Mouse (Mus musculus): ENCODE results near the gene Utrn. TPM values are rescaled to one million over a fixed set of nuclear protein-coding genes. Genes with fewer than 3 reads are reported as not detected.

The Utrn gene
- total RNA-seq, 4 experiments from 2014 or later, result 98.3 to 124 (median 123) TPM

DNA sequence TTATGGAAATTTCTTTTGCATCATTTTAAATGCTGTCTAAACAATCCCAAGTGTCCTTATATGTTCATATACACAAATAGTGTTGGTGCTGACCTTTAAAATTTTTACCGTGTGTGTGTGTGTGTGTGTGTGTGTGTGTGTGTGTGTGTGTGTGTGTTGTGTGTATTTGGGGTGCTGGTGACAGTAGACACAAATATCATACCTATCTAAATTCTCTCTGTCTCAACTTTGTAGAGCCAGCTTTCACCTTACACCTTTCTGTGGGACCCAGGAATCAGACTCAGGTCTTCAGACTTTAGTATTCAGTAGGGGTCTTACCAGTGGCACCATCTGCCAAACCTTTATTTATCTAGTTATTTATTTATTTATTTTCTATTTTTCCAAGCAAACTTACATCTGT is 681 bp upstream of the Utrn start:
- no peak for DNase-seq

DNA sequence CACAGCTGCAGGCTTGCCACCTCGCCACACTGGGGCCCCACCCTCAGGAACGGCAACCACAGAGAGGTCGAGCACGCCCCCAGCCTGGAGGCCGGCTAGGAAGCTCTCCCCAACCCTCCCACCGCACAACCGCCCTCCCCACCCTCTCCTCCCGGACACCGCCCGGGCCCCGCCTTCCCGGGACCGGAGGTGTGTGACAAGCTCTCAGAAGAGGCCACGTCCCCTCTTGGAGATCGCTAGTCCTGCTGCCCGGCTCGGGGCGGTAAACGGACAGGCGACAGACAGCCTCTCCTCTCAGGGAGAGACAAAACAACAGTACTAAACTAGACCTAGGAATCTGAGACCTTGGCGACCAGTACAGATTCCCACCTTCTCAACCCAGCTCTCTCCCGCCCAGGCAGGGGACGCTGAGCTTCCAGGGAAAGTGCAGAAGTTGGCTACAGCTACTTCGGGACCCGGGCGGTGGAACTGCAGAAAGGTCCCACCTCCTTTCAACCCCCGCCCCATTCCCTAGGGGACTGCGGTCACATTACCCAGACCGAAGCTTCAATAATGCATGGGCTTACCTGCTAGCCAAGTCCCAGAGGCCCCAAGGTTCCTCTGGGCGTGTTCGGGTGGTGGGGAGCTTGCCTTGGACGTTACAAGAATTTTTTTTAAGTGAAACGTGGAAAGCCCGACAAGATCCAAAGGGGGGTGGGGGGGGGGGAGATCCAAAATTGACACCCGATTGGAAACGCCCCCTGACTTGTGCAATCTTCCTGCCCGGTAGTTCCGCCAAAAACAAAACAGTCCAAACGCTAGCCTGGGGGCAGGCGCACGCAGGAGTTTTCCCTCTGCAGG is 756 bp downstream of the Utrn start:
- peak; percentile 85 for DNase-seq

DNA sequence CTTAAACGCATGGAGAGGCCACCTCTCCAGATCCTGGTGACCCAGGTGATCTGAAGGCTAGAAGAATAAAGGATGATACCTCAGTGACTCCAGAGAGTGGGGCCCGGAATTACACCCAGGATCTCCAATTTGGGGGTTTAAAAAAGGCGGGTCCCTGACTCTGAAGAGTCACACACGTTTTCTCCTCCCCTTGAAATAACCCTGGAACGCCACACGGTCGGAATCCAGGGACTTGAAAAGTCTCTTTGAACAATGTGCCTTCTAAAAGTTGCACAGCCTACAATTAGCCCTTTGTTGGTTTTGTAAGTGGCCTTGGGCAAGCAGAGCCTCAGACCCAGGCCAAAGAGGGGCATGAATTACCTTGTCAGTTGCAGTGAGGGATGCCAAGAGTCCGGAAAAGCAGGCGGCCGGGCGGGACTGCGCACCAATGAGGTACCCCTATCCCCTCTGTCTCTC is 1.4 kb downstream of the Utrn start:
- no peak for DNase-seq

DNA sequence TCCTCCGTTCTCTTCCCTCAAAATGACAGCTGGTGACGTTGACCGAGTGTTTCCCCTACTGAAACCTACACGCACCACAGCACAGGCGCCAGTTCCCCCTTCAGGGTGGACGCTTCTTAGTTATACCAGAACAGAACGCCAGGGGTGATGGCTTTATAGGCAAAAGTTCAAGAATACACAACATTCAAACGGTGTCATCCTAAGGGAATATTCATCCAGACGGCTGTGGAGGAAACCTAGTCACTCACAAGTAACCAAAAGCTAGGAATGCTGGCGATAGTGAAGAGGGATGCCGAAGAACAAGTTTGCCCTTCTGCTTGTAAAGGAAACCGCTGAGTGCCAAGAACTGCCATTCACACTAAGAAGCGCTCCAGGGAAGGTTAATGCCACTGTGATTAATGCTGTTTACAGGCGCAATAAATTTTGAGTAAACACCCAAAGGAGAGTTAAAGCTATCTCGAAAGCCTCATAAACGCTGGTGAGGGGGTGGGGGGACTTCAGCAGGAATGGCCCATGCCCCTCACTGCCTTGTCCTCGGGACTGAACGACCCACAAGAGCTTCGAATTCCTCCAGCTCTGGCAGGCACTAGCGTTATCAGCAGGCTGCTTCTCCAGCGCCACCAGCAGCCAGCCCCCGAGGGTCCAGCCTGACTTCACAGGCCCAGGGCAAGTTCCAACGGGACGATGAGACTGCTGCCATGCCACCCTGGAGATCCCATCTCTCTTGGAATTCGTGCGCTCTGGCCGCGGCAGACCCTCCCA is 2.0 kb downstream of the Utrn start:
- peak; percentile 50 for DNase-seq

DNA sequence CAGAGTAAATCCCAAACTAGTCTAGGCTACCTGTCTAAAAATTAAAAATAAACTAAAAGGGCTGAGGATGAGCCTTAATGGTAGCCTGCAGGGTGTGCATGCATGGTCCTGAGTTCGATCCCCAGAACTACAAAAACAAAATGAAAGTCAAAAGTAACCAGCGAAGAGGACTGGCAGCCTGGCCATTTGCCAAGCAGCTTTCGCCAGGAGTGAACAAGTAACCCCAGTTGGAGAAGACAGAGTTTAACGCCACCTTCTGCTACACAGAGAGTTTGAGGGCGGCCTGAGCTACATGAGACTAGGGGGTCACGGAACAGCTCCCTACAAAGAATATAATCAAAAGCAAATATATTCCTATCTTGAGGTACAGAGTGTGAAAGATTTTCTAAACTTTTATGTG is 4.0 kb downstream of the Utrn start:
- no peak for DNase-seq

DNA sequence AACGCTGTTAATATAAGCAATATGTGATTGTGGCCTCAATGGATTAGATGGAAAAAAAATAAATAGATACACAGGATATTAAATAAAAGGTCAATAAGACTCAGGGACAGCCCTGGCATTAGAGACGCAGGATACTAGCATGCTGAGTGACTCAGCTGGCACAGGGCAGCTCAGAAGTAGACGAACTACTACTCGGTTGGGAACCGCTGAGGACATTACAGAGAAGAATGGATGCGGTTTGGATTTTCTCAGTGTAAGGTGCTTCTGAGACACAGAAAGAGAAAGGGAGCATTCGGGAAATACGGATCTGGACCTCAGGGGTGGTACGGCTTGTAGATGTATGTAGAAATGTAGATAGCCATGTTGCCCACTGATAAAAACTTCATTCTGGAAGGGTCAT is 5.6 kb downstream of the Utrn start:
- no peak for DNase-seq

DNA sequence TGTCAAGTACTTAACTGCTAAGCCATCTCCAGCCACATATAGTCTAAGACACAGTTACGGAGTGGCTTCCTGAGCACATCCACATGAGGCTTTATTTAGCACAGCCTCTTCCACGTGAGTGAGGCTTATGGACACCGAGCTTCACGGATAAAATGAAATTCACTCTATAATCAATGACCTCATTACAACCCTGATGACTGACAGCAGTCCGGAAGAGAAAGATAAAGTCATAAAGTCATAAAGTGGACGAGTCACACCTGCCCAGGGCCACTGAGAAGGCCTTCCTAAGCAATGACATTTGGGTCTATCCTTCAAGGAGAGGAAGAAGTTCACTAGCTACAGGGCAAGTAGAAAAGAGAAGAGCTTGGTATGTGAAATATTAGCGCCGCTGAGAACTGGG is 7.1 kb downstream of the Utrn start:
- DNase-seq, result no peak

DNA sequence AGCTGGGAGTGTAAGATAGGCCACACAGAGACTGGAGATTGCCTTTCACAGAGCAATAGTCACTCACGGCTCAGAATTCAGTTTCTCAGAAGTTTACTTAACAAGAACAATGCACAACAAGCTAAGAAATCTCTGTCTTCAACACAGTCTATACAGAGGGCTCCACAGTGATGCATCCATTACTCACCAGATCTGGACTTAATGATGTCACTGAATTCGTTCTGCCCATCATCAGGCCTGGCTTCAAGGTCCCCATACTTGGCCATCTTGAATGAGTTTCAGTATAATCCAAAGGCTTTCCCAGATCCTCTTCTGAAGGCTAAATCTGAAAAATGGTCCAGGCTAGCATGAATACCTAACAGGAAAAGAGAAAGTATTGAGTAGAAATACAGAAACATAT is 7.8 kb downstream of the Utrn start:
- no peak for DNase-seq

DNA sequence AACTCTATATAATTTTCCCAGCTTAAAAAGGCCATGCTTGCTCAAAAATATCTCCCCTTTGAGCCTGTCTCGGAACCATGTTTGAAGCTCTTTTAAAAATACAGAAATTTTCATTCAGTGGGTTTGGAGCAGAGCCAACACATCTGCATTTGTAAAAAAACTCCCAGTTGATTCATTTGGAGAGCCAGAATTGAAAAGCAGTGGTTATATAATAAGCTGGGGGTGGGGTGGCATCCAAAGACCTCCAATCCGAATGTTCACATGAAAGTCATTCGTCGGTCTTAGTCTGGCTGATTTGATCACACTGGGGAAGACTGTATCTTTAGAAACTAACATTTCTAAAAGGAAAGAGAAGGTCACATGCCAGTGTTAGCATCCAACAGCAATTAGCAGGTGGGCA is 8.4 kb downstream of the Utrn start:
- DNase-seq, result no peak

DNA sequence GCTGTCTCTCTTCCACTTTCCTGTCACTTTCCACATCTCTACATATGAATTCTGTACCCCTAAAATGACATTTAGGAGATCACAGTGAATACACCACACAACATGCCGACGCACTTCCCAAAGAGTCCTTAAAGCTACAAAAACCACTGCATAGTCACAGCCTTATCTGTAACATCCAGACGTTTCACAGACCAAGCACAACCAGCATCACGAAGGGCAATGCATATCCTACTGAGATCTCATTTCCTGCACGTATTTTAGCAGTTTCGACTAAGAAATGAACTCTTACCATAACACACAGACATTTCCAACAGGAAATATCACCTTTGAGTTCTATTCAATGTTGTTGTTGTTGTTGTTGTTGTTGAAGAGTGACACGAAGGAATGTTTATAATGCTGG is 8.8 kb downstream of the Utrn start:
- no peak for DNase-seq

DNA sequence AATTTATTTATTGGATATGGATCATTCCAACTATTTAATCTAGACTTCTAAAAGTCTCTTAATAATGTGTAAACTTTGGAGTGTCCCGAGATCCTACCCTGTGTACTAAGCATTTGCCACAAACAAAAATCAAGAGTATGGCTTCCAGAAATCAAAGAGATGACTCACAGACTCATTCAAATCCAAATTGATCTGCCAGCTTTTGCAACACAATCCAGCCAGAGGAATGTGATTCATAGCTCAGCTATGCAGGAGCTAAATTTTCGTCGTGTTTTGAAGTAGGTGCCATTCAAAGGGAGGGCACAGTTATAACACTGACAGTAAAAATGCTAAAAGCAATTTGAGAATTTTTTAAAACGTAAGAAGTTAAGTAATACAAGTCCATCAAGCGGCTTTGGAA is 11.1 kb downstream of the Utrn start:
- no peak for DNase-seq

DNA sequence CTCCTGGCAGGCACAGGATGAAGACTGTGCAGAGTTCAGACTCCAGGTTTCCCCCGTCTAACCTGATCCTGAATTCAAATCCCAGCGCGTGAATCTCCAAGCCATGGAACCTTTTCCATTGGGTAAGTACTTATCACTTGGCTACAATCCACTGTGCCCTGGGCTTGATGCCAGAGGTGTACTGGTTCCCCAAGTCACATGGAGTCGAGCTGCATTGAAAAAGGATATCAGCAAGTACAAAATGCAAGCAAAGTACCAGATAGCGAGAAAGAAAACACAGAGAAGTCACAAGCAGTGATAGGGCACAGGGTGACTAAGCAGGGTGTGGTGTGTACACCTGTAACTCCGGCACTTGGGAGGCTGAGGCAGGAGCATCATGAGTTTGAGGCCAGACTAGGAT is 14.9 kb downstream of the Utrn start:
- DNase-seq, result peak; percentile 70

DNA sequence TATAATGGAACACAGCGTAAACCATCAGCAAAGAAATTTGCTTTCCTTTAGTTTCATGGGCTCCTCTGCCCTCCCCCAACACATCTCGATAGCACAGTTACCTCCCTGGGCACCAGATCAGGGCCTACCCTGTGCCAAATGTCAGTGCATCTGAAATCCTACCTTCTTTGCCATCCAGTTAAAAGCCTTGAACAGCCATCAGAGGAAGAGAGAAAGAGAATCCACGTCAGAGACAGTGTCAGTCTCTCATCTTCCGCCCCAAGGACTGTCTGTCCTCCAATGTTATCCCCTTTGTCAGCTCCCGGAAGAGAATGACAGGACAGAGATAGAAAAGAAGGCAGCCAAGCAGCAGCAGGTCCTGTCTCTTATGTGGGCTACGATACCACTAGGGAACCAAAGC is 15.4 kb downstream of the Utrn start:
- peak; percentile 68 for DNase-seq

DNA sequence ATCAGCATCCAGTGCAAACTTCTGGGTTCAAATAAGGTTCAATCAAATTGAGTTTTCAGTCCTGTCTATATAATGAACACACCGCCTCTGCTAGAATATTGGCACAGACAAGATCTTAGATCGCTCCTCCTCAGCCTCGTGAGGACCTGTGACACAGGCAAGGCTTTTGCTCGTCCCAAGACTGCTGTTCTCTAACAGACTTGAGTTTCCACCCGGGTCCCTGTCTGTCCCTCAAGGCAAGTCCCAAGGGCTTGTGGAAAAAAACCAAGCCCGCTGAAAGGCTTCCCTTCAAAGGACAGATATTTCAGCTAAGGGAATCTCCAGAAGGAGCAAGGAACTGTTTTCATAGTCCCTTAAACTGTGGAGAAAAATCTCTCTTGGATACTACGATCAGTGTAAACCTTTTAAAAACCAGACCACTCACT is 16.0 kb downstream of the Utrn start:
- DNase-seq, result no peak

DNA sequence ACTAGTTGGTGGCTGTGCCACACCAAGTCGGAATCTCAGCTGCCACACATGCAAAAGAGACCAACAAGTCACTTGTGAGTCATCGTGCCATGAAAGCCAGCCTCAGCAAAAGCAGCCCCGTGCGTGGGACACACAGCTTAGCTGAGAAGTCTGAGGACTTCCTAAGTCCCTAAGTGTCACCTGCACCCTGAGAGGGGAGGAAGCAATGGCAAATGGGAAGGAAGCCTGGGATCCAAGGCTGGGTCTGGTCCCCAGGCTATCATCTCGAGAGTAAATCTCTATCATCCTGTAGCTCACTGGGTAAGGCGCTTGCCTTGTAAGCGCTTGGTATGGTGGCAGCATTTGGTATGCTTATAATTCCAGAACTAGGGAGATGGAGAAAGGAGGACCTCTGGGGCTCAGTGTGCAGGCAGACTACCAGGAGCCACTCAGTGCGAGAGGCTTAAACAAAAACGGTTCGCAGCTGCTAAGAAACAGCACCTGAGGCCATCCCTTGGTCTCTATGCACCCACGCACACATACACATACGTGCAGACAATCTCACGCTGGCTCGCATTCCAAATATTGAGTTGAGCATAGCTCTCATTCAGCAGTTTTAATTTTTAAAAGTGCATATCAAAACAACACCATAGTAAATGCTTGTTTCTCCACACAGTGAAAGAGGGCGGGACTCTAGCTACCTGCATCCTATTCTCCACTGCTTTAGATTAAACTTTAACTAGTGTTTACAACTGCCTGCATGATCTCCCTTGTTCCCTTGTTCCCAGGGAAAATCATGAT is 16.6 kb downstream of the Utrn start:
- no peak for DNase-seq

DNA sequence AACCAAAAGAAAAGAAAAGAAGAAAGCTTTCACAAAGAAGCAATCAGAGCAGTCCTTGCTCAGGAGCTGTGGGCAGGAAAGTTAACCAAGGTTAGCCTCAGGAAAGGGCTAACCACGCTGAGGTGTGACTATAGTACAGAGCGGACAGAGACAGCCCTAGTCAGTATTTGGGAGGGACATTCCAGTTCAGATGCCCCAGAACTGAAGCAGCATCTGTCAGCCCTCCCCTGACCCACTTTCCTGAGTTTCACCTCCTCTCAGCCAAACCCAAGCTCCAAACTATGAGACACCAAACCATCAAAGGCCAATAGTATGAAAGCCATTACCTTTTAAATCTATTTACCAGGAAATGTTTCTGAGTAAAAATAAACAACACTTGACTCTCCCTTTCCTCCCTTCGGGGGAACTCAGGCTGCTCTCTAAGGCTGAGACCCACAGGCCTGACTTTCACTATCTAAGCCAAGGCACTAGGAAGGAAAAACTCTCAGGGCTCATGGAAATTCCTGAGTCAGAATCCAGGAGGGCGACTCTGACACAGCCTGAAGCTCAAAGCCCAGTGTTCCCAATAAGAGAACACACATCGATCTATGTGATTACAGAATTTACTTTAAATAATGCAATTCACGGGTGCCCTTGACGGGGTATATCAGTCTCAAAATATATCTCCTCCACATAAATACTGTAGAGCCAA is 18.2 kb downstream of the Utrn start:
- no peak for DNase-seq

DNA sequence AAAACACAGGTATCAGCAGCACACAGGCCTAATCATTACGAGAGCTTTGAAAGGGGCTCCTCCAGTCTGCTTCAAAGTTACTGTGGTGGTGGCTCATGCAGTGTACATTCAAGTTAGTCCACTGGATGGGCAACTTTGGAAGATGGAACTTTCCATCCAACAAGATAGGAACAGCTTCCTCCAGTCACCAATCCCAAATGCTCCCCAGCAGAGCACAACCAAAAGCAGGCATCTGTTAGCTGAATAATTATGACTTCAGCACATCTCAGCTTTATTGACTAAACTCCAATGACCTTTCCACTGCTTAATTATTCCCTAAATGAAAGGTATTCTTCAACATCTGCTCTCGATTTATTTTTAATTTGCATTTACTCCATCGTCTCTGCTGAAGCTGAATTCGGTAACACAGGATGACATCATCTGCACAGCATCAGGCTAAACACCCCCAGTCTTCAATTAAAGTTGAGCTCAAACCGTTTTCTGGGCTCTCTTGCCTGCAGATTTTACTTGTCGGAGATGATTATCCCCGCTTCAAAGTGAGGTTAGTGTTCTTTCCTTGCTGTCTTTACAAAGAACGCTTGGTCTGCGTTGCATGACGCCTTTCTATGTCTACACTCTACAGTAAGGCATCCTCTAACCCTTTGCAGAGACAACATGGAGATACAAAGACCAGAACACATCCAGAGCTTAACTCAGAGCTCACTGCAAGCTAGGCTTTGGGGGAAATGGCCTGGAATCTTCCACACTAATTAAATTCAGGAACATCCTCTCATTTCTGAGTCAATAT is 20.6 kb downstream of the Utrn start:
- DNase-seq, result no peak

DNA sequence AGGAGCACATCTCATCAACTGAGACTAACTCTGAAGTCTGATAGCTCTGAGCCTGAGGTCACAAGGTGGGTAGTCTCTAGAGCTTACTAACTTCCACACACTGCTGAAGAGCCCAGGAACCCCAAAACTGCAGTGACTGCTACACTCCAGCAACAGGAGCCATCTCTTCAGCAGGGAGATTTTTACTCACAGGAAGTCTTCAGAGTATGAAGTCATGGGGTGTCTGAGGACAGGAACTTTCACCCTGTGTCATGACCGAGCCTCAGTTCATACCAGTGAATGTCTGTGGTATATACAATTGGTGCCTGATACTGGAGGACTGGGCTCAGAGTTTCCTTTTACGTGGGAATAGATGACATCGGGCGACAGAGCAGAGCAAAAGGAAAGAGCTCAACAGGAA is 26.6 kb downstream of the Utrn start:
- no peak for DNase-seq

DNA sequence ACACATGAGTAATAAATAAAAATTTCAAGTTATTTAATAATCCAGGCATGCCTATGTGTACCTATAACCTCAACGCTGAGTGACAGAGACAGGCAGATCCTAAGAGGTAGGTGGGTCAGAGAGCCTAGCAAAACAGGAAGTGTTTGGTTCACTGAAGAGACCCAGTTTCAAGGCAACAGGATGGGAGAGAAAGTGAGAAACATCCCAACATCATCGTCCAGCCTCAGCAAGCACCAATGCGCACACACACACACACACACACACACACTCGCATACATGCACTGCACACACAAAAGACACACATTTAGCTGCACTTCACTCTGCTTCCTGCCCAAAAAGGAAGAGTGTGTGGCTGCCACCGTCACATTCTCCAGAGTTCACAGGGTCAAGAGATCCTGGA is 27.7 kb downstream of the Utrn start:
- DNase-seq, result no peak

DNA sequence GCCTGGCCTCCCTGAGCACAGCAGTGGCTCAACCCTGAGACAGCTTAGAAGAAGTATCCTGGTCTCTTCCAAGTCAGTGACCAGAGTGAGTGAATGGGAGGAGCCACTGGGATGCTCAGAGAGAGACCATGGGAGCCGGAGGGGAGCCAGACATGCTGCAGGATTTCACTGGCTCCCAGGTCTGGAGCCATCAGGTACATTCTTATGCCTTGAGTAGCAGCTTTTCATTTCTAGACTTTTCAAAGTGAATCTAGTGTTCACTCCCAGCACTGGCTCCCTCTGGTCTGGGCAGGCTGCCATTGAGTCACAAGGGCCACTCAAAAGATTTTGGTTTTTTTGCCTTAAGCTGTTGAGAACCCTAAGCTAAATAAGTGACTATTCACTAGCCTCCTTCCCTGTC is 31.5 kb downstream of the Utrn start:
- no peak for DNase-seq

DNA sequence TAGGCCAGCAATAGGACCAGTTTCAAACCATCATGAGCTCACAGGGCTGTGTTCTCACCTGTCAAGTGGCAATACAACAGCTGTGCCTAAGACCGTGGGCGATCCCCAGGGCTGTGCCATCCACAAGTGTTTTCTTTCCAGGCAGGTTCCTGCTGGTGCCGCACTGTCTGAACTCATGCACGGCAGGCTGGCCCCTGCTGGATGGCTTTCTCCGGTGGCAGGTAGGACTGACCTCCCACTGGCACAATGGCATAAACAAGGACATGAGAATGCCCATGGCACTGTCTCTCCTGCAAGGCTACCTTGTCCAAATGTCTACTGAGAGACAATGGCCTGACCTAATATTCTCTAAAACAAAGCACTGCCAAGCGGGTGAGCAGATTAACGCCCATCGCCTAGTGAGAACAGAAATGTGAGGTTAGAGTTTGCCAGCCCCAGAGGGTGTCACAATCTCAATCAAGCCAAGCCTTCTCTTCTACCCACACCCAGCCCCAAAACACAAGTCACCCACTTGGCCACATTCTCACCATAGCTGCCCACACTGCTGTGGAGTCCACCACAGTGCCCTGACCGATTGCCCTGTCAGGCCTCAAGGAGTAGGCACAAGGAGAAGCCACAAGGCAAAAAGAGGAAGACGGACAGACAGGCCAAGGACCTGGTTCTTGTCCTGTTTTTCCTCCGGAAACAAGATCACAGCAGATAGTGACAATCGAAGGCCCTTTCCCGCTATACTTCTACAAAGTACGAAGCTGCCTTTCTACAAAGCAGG is 32.9 kb downstream of the Utrn start:
- no peak for DNase-seq

Measured in adrenal gland, adult 8-10 months (tissue).